Mouse (Mus musculus) cerebellum, adult 11 months (tissue): ENCODE measurements around the gene Satb2.

Experiments
- DNase-seq: peaks from one replicate; pipeline ENCODE4 v3.0.0; 2022

The Satb2 gene

GRCm38 (mm10) chr1:56972950-56973592, 5.4 kb downstream of the Satb2 start:
- DNase-seq = peak; percentile 88

- DNase-seq = peak; percentile 18
Observed at GRCm38 (mm10) chr1:56972251-56972949, 6.0 kb downstream of the Satb2 start.

GRCm38 (mm10) chr1:56971942-56972250, 6.6 kb downstream of the Satb2 start:
- DNase-seq = peak; percentile 22

DNA sequence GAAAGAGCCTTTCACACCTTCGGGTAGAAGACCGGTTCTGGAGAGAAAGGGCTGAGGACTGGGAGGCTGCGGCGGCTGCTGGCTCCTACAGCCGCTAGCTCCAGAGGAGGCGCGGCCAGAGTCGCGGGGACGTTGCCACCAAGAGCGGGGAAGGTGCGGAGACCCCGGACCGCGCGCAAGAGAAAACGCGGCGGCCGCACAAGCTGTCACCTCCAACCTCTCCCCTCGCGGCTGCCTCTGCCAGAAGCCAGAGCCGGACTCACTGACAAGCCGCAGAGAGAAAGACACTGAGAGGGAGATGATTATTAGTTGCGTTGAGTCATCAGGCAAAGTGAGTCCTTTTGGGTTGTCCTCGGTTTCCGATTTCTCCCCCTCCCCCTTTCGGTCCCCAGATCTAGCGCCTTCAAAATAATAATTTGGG, 7.0 kb downstream of the Satb2 start:
- DNase-seq = peak; percentile 9

DNA sequence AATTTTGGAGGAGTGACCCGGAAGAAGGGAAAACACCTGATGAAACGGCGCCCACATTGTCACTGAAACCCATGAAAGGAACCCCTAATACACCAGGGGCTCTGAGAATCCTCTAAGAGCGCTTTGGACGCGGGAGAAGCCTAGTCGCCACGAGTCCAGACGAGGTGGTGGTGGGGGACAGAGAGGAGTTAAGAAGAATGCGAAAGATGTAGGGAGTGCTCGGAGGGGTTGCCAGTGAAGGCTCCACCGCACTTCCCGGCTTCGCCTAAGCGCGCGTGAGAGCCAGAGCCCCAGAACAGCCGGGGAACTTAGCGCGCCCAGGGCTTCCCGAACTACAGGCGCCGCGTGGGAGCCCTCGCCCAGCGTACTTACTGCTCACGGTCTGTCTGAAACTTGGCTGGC, 7.7 kb downstream of the Satb2 start:
- DNase-seq = no peak

DNA sequence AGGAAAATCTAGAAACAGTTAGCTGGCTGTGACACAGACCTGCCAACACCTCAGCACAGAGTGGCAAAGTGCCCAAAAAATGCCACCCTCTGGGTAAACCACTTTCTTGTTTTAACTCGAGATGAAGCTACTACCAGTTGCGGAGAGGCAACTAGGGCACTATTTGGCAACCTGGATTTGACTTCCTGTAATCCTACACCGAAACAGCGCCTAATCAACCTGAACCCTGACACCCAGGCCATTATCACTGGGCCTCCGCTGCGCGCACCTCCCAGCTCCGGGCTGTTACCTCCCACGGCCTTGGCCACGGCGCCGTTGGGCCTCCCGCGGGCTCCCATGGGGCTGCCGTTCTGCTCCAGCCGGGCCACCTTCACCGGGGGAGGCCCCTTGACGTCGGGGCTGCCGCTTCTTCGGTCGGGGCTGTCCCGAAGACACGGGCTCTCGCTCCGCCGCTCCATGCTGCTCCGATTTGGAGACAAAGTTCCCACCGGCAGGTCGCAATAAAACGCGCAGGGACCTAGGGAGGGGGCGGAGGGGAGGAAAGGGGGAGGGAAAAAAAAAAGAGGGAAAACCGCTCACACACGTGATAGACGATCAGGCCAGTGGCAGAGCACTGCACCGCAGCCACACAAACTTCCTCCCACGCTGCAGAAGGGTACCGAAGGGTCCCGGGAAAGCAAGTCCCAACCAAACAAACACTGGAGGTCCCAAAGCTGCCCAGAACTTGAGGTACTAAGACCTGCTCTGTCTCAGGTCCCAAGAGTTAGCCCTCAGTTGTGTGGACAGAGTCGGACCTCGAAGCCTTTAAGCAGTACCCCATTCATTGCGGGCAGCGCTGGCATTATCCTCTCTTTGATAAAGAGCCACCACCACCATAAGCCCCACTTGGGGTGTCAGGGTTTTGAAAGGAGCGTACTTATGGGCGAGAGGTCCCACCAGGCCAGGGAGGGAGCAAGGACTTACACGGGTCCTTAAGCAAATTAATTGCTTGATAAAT, 8.8 kb downstream of the Satb2 start:
- DNase-seq = no peak

- no peak for DNase-seq
Observed at GRCm38 (mm10) chr1:56965879-56966579, 12.4 kb downstream of the Satb2 start.

GRCm38 (mm10) chr1:56964493-56964892, 14.0 kb downstream of the Satb2 start:
- DNase-seq = no peak

DNA sequence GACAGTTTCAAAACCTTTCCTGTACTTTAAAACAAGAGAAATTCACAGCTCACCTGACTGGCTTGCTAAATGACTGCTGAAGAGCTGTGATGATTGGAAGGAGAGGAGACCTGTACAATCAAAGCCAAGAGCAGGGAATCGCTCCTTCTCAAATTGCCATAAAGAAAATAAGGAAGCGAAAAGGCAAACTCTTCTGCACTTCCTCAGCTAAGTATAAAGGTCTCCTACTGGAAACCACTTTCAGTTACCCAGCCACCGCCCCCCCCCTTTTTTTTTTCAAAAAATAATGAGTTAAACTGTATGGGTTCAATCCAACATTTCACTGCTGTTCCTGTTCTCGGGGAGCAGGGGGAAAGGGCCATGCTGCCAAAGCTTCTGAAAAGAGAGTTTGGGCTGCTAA, 15.2 kb downstream of the Satb2 start:
- no peak for DNase-seq

DNA sequence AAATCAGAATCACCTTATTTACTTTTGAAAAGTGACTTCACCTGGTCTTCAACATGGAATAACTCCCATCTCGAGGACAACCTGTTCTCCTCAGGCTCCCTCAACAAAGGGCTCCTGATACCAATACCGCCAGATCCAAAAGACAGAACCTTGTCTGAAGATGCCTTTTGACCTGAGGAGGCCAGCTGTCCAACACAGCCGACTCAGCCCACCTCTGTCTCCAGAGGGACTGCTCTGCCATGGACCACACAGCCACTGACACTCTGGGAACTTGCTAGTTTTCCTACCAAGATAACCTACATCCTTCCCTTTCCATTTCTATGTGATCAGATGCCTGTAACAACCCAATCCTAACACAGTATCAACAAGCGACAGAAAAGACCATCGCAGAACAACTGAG, 19.5 kb downstream of the Satb2 start:
- no peak for DNase-seq

- no peak for DNase-seq
Observed at GRCm38 (mm10) chr1:56957942-56958341, 20.5 kb downstream of the Satb2 start.

DNA sequence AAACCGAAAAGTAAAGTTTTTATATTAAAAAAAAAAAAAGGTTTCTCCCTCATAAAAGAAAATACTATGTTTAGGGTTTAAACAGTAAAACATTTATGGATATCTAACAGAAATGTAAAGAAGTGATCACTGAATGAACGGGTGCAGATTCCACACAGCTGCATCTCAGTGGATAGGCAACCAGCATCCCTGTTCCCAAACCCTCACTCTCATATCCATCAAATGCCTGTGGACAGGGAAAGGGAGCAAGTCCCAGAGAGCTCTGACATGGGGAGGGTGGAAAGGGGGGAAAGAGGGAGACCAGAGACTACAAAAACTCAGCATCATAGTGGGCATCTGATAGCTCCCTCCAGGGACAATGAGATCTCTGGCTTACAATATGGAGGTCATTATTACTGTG, 21.6 kb downstream of the Satb2 start:
- DNase-seq = no peak

DNA sequence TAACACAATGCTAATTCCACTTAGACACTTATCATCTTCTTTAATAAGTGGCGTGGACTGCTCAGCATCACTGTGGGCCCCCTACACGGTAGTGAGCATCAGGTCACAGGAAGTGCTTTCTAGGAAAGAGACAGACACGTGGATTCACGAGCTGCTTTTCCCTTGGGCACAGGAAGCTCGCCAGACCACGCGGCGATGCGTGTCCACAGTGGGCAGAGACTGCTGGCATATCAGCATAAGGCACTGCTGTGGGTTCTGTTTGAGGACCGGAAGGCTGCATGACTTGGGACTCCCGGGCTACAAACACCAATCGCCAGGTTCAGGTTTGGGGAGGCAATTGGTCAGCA, 22.7 kb downstream of the Satb2 start:
- no peak for DNase-seq

- DNase-seq = no peak
Observed at GRCm38 (mm10) chr1:56955055-56955738, 23.3 kb downstream of the Satb2 start.

GRCm38 (mm10) chr1:56953538-56953937, 24.9 kb downstream of the Satb2 start:
- DNase-seq = no peak

DNA sequence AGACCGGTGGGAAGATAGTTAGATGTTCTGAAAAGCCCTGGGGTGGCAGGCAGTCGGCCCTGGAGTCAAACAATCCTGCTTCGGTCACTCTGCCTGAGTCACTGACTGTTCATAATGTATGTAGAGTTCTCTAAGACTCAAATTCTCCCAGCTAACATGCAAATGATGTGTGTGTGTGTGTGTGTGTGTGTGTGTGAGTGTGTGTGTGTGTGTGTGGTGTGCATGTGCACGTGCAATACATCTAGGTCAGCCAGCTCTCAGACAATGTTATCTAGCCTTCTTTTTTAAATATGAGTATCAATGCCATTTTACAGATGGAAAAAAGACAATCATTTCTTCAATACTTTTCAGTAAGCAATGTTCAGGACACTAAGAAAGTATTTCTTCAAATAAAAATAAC, 26.5 kb downstream of the Satb2 start:
- no peak for DNase-seq

DNA sequence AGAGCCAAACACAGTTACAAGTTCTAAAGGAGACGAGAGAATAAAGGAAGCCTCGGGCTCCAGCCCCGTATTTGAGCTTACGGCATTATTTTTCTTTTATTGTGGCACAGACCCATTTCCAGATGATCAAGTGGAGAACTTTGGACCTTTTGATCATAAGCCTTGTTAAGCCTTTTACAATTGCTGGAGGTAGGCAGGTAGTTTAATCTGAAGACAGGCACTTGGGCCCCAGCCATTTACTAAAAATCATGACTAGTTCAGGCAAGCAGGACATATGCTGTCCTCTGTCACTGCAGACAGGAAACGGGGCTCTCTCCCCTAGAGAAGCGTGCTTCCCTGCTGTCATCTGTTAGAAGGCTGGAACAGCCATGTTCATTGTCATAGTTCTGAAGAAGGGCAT, 26.9 kb downstream of the Satb2 start:
- no peak for DNase-seq

DNA sequence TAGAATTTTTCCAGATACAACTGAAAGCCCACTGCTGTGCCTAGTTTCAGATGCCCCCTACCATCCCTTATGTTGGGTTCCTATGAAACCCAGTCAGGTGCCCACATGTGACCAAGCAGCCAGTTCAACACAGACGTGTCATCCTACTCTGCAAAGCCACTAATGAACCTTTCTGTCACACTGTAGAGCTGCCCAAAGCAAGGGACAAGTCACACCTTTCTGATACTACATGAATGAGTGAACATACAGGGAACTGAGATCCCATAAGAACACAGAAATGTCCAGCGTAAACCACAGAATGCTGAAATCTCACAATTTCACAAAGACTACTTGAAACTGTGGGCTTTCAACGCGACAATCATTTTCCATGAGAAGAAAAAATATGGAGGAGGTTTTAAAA, 39.0 kb downstream of the Satb2 start:
- DNase-seq = no peak

DNA sequence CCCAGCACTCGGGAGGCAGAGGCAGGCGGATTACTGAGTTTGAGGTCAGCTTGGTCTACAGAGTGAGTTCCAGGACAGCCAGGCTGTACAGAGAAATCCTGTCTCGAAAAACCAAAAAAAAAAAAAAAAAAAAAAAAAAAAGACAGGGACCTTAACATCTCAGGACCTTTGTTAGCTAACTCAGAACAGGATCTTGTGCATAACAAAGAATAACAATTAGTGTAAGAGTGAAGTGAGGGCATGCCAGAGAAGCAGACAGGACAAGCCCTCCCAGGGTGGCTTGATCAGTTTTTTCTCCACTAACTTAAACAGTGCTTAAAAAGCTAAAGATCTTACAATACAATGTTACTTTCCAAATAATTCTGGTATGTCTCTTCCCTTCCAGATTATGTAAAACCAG, 40.0 kb downstream of the Satb2 start:
- no peak for DNase-seq

- no peak for DNase-seq
Observed at GRCm38 (mm10) chr1:56936554-56936953, 41.9 kb downstream of the Satb2 start.

- no peak for DNase-seq
Observed at GRCm38 (mm10) chr1:56933821-56934220, 44.6 kb downstream of the Satb2 start.

GRCm38 (mm10) chr1:56930096-56930495, 48.4 kb downstream of the Satb2 start:
- DNase-seq = no peak

GRCm38 (mm10) chr1:56928731-56929130, 49.7 kb downstream of the Satb2 start:
- no peak for DNase-seq
